Mouse (Mus musculus) B cell, adult 2 months (primary cell): ENCODE data around the gene Enpp7.

Source experiments
- DNase-seq, 2 experiments: peaks; one replicate each; pipeline ENCODE4 v3.0.0; 2022

The Enpp7 gene

GRCm38 (mm10) chr11:118987999-118988398 lies at the start of gene Enpp7:
Gene Enpp7 (plus strand): TSS chr11:118988188.
- DNase-seq: no peak

DNA sequence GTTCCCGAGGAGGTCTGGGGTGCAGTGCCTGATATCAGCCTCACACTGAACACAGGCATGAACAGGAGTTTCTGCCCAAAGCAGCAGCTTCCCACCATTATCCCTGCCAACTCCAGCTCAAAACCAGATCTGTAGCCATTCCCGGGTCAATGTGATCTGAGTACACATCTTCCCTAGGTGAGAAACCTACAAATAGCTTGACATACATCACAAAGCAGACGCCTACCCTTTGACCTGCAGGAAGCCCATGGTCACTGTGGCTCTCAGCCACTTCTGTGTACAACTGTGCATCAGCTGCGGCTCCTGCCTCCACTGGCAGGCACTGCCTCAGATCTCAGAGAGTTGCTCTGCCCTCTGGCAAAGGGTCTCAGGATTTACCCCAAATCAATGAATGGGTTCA lies 48.3 kb upstream of the Enpp7 start:
- no peak for DNase-seq

DNA sequence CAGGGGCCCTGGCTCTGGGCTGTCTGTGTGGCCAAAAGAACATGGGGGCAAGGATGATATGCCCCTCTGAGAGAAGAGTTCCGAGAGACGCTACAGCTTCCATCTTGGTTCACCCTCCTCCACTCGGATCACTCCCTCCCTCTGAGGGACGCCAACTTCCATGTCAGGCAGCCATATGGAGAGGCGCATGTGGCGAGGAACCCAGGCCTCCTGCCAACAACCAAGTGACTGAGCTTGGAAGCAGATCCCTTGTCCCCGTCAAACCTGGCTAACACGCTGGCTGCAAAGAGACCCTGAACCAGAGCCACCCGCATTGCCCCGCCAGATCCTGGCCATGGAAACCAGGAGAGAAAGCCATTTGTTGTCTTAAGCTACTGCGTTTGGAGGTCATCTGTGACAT lies 47.4 kb upstream of the Enpp7 start:
- no peak for DNase-seq

DNA sequence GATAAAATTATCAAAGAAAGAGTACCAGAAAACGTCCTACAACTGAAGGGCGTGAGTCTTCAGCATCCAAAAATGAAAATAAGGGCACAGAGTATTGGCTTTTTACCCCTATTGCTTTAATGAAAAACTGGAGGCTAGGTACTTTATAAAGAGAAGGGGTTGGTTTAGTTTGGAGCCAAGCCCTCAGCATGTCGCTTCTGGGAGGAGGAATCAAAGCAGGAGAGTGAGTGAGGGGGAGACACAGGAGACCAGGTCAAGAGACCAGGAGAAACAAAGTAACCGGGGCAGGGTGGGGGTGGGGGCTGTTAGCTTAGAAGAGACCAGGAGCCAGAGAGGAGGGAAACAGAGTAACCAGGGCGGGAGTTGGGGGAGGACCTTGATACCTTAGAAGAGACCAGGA lies 46.7 kb upstream of the Enpp7 start:
- DNase-seq: no peak

- no peak for DNase-seq
Measured at GRCm38 (mm10) chr11:118945868-118946267, 42.1 kb upstream of the Enpp7 start.

DNA sequence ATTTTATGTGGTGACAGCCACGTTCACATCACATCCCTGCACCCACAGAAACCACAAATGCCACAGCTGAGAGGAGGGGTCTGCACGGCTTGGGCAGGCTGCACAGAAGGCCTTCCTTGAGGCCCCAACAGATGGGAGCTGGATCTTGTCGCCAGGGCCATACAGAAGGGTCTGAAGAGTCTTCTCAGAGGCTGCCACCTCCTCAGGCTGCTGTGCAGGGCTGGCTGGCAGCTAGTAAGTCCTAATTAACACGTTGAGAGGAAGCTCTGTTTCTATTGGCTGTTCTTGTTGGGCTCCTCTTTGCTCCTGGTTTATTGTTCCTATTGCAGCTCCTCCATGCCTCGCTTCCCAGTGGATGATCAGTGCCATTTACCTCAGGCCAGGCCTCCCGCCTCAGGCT lies 33.0 kb upstream of the Enpp7 start:
- DNase-seq: no peak

DNA sequence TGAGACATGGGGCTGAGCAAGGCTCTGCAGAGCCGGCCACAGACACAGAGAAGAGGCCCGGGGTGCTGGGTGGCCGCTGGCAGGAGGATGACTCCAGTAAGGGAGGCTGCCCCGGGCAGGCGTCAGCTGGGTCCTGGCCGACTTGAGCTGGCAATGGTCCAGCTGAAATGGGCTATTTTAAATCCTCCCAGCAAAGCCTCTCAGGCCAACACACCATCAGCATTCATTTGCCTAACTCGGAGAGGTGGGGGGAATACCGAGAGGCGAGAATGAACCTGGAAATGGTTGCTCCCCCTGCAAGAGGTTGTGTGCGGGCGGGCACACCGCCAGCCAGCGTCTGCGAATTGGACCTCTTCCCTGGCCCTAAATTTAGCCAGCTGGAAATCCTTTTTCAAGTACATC lies 30.9 kb upstream of the Enpp7 start:
- DNase-seq: no peak

- no peak for DNase-seq
Measured at GRCm38 (mm10) chr11:118960649-118961048, 27.3 kb upstream of the Enpp7 start.

DNA sequence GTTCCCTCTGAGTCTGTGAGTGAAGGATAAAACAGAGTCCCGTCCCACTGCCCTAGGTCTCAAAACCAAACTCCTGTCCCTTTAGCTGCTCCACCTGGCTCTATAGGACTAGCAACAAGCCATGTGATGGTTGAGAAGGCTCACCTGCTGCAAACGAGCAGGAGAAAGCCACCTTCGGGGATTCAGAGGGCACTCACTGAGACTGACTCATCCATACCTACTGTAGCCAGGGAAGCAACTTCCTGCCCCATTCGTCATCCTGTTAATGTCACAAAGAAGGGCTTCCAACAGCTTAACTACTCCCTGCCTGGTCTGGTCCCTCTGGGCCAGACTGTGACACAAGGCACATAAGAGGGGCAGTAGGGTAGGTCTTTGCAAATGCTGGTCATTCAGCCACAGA lies 25.5 kb upstream of the Enpp7 start:
- DNase-seq: no peak

DNA sequence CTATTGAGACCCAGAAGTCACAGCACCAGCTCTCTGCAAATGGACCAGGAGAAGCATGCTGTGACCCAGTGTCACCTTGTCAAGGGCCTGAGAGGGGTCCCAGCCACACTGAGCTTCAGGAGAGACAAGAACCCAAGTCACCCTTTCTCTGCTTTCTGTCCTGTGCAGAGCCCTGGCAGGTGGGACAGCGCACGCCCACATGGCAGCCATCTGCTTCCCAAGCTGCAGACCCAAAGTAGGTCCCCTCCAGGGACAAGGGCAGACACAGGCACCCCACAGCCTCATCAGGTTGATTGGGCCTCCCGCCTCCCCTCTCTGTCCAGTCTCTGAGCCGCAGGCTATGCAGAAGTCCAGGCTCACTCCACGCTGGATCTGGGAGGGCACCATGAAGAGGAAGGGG lies 24.1 kb upstream of the Enpp7 start:
- DNase-seq: no peak

DNA sequence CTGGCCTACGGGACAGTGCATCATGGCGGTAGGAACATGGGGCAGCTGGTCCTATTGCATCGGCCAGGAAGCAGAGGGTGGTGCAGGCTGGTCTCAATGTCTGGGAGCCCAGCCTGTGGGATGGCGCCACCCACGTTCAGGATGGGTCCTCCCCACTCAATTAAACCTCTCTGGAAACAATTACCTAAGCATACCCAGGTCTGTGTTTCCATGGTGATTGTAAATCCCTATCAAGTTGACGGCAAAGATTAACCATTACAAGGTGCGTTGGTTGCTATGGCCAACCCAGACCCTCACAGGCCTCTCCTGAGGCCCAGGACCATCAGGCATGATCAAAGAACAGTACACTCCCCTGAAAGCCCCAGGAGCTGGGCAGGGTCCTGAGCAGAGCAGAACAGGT lies 22.9 kb upstream of the Enpp7 start:
- DNase-seq: no peak

DNA sequence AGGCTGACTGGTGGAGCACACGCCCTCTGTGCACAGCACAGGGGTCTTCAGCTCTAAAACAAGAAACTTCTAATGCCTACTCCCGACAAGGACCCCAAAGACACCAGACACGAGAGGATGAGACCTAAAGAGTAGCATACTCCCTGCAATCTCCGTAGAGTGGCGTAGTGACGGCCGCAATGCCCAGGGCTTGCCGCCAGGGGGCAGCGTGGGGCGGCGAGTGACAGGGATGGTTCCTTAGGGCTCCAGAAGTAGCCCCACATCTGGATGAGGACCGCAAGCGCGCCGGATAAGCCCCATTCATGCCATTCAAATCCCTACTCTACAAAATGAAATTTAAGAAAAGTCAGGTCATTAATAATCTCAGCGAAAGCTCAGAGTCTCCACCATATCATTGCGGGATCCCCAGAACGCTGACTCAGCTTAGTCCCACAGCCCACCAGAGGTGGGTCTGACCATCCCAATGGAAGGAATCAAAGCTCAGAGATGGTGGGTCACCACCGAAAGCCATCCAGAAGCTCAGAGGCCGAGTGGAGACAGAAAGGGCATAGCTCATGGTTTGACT lies 16.4 kb upstream of the Enpp7 start:
- DNase-seq: peak; percentile 52 to 60

DNA sequence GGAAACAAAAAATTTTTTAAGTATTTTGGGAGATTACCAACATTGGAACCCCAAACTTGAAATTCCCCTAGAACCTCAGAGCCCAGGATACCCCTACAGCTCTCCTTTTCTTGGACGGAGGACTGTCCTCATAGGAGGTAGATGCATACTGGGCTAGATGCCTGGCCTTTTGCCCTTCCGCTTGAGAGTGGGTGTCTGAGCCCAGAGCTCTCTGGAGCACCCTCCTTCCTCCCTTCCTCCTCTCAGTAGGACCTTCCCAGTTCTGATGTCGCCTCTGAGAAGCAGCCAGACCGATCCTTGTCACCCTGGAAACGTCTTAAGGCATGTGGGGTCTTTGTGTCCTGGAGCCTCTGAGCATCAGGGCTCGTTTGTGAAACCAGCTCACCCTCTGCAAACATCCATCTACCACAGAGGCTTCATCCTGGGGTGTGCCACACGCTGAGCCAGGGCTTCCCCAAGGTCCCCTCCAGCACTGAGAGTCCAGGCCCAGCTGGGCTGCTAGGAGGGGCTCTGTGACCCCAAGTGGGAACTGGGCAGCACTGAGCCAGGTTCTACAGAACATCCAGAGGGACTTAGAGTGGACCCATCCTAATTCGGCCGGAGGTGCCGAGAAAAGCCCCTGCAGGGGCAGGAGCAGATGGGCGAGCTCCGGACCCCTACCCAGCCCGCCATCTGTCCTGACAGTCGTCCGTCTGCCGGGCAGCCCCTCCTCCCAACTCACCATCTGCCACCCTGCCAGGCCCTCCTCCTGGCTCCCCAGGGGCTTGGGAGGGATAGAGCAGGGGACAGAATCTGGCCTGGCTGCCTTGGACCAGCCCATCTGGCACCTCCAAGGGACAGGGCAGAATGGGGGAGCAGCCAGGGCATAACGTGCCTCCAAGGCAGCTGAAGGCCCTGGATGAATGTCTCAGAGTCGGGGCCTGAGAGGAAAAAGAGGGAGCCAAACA lies 15.3 kb upstream of the Enpp7 start:
- no peak for DNase-seq

DNA sequence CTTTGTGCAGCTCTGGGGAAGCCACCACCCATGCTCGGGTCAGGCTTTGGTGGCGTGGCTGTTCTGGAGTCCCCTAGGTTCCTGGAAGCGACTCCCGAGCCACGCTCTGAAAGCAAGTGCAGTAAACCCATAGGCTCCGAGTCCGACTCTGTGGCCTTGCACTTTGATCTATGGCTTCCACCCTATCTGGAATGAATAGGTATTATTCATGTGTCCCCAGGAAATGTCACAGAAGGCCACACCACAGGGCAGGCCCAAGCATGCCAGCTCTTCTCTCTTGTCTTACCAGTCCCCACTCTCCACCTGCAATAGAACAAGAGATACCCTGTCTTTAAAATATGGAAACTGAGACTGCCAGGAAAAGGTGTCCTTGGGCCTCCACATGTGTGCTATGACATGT lies 13.6 kb upstream of the Enpp7 start:
- DNase-seq: no peak

GRCm38 (mm10) chr11:118975427-118975826 lies 12.6 kb upstream of the Enpp7 start:
- peak; percentile 71 to 72 for DNase-seq

GRCm38 (mm10) chr11:118975917-118976316 lies 12.1 kb upstream of the Enpp7 start:
- peak; percentile 52 for DNase-seq

DNA sequence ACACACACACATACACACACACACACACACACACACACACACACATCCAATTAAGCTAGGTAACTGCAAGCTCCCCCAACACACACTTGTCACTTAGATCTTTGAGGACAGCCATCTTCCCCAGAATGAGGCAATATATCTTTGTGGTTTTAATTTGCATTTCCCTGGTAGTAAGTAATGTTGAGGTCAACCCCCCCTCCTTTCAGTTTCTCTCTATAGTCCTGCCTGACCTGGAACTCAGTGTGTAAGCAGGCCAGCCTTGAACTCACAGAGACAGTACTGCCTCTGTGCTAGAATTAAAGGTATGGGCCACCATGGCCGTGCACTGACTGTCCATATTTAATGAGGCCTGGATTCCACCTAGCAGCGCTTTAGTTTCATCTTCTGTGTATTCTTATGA lies 7.6 kb upstream of the Enpp7 start:
- DNase-seq: peak; percentile 61 to 69

DNA sequence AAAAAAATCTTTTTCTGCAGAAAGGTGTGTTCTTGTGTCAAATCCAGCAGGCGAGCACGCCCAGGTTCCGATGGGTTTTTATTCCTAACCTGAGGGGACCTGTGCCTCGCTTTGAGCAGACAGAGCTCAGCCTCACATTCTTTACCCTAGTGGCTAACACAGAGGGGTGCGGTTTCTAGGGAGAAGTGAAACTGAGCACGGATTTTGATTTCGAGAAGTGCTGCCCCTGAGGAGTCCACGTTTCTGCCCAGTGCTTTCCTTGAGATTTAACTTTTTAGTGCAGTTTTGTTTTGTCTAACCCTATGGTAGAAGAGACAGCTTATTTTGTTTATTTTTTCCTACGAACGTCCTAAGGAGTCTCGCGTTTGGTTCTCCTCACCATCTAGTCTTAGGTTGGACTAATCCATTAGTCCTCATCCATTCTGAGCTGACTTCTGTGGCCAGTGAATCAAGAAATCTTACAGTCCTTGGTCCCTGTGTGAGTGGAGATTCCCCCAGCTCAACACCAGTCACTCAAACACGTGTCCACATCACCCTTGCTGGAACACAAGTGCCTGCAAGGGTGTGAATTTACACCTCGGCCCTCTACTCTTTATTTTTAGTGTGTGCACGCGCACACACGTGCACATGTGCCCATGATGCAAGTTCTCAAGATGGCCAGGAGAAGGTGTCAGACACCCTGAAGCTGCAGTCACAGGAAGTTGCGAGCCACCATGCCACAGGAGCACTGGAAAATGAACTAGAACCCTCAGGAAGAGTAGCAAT lies 6.8 kb upstream of the Enpp7 start:
- peak; percentile 78 to 81 for DNase-seq

DNA sequence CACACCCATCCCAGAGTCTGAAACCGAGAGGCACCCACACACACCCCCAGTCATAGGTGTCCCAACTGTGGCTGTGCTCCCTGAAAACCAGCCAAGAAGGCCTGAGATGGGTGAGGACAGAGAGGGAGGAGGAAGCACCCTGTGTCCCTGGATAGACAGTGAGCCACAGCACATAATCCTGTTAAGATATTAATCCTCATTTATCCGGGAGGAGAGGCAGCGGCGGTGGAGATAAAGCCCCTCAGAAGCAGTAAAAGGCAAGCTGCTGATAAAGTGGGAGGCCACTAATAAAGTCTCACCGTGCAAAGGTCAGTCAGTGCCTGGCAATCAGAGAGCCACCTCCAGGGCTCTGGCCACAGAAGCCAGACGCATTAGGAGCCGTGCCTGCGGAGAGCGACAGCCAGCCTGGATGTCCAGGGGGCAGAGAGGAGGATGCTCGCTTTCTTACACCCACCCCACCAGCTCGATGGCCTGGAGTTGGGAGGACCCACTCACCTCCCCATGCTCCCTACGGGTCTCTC lies 5.3 kb upstream of the Enpp7 start:
- no peak for DNase-seq

DNA sequence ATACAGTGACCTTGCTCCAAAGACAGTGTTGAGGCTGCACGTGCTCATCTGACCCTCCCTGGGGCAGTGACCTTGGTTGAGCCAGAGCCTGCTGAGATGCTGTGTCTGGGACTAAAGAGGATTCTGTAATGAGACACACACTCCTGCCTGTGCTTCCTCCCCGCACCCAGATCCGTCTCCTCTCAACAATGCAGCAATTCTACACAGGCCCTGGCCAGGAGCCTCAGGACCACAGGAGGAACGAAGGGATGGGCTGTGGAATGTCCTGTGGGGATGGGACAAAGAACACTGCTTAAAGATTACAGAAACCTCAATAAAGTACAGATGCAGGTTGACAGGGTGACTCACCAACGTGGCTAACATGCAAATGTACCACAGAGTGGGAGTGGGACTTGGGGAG lies 2.4 kb upstream of the Enpp7 start:
- no peak for DNase-seq

- DNase-seq: peak; percentile 21 to 23
Measured at GRCm38 (mm10) chr11:118992781-118993180, 4.8 kb downstream of the Enpp7 start.

- DNase-seq: no peak
Measured at GRCm38 (mm10) chr11:118995448-118995847, 7.5 kb downstream of the Enpp7 start.

DNA sequence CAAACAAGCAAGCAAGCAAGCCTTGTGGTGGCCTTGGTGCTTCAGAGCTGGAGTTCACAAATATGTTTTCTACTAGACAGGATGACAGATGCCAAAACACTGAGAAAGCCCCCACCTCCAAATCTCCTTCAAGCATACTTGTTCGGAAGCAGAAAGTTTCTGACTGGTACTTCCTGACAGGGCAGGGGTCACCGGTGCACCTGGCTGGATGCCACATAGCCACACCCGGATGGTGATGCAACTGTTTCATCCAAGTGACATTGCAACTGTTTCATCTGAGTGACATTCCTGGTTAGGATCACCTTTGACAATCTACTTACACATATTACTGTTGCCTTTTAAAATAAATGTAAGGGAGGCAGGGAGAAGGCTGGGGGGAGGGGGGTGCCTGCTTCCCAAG lies 9.2 kb downstream of the Enpp7 start:
- DNase-seq: no peak
